Mouse (Mus musculus) embryonic fibroblast, embryonic 13.5 days (primary cell): ENCODE measurements around the gene Lamc2.

ENCODE experiments used
- CTCF ChIP-seq: IDR thresholded peaks from 2 replicates; pipeline ENCODE4 v1.5.1; 2011; ENCODE audit warnings: mild to moderate bottlenecking, control low read depth, low read length, moderate library complexity, borderline replicate concordance; ENCODE audit not compliant: insufficient read depth
- POLR2A ChIP-seq: IDR thresholded peaks from 2 replicates; pipeline ENCODE4 v1.6.1; 2011; ENCODE audit warnings: low read depth, mild to moderate bottlenecking, control low read depth, low read length, moderate library complexity

DNA sequence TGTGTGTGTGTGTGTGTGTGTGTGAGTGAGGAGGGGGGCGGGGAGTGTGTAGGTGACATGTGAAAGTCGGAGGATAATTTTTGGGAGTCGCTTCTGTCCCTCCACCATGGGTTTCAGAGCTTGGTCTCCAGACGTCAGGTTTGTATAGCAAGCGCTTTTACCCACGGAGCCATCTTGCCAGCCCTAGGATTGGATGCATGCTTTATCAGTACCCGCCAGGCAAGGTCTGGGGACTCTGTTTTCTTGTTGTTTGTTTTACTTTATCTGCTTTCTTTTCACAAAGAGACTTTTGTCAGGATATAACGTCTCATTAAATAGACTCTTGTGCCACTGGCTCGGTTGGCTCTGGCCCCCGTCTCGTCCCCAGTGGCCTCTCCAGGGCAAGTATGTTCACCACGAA, 81.4 kb downstream of the Lamc2 start:
- TF ChIP-seq POLR2A: no peak
- no peak for TF ChIP-seq CTCF
